Mouse (Mus musculus) forebrain, embryonic 14.5 days (tissue): Measurements from ENCODE around the gene Capn15. TPM values are rescaled to one million over a fixed set of nuclear protein-coding genes. Genes with fewer than 3 reads are reported as not detected.

Source experiments
- ATAC-seq: fragments of 200-750 bp; cut with Nextera tagmentation; 2 replicates; pipeline ENCODE4 v1.8.0; 2017; ENCODE audit warnings: mild to moderate bottlenecking, moderate library complexity
- DNase-seq: peaks from one replicate; pipeline ENCODE4 v3.0.0-alpha.2; 2015; ENCODE audit warnings: low spot score
- H3K27ac ChIP-seq: fragments of 300-500 bp; sonication (generic); 2 replicates; pipeline ENCODE4 v1.5.1; 2014; ENCODE audit warnings: low read depth, mild to moderate bottlenecking, control low read depth, low read length, moderate library complexity
- H3K27me3 ChIP-seq: fragments of 300-500 bp; sonication (generic); replicated peaks from 2 replicates; pipeline ENCODE4 v1.6.1; 2014; ENCODE audit warnings: low read length, control low read depth, mixed read lengths; ENCODE audit not compliant: control insufficient read depth, insufficient read depth
- H3K36me3 ChIP-seq: fragments of 300-500 bp; sonication (generic); 2 replicates; pipeline ENCODE4 v1.6.1; 2014; ENCODE audit warnings: low read length, control low read depth; ENCODE audit not compliant: control insufficient read depth, insufficient read depth
- H3K4me1 ChIP-seq: fragments of 300-500 bp; sonication (generic); 2 replicates; pipeline ENCODE4 v1.6.1; 2014; ENCODE audit warnings: antibody characterized with exemption, low read length, control low read depth; ENCODE audit not compliant: control insufficient read depth, insufficient read depth
- H3K4me2 ChIP-seq: fragments of 300-500 bp; sonication (generic); 2 replicates; pipeline ENCODE4 v1.6.1; 2014; ENCODE audit warnings: mild to moderate bottlenecking, control low read depth, low read length
- H3K4me3 ChIP-seq: fragments of 300-500 bp; sonication (generic); 2 replicates; pipeline ENCODE4 v1.5.1; 2014; ENCODE audit warnings: low read depth, low read length, control low read depth
- H3K9ac ChIP-seq: fragments of 300-500 bp; sonication (generic); 2 replicates; pipeline ENCODE4 v1.6.1; 2014; ENCODE audit warnings: mild to moderate bottlenecking, low read length, control low read depth, moderate library complexity
- H3K9me3 ChIP-seq: fragments of 300-500 bp; sonication (generic); replicated peaks from 2 replicates; pipeline ENCODE4 v1.6.1; 2016; ENCODE audit warnings: low read length, control low read depth, mixed read lengths; ENCODE audit not compliant: control insufficient read depth
- WGBS: fragments of 180-500 bp; shearing (Covaris S2); extraction: QIAGEN DNeasy Blood & Tissue Kit; methylation state at CpG from one replicate; pipeline ENCODE4 v1.1.7; 2014; 5-methylcytosine and 5-hydroxymethylcytosine counted together
- polyA plus RNA-seq: library from polyadenylated mRNA; unstranded; fragments of >200 nt; fragmentation: Nextera tagmentation; extraction: Ambion mirVana; gene quantifications from 2 replicates; pipeline ENCODE4 v1.2.1, GENCODE M21; 2014

Gene Capn15
- polyA plus RNA-seq: 17.0 and 20.3 TPM in 2 replicates

DNA sequence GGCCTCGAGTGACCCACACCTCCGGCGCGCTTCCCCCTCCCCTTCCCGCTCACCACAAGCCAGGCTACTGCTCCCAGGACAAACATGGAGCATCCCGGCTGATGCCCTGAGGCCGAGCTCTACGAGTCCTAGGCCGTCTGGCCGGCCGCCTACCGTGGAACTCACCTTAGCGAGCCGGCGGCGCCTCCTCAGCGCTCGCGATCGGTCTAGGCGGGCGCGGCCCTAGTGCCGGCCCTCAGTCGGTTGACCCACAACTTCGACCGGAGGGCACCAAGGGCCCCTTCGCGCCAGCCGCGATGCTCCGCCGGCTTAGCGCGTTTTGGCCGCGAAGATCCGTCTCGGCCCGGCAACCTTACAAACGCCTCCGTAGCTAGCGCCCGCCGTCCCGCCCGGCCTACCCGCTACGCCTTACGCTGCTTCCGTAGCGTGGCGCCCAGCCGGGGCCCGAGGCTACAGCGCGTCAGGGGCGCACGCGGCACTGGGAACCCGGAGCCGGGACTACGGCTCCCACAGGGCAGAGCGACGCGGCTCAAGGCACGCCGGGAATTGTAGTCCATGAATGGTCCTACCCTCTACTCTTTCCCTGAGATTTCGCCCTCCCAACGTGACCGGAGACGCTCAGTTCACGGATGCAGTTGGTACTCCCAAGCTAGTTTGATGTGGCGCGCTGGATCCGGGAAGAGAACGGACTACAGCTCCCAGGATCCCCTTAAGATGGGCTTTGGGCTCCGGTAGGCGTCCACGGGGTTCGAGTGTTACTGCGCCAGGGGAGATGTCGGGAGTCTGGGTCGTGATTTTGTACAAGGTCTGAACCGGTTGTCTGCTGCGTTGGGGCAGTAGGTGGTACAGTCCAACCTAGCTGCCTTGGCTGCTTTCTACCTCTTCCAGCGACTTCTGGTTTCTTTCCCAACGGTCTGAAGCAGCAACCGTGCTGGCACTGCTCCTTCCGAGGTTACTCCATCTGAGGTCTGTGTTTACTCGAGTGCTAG lies at the start of gene Capn15:
Capn15 (minus strand) TSS at position 491 of the 989 bp plus-strand sequence.
- DNase-seq (peak; percentile 99), ATAC-seq (peak; percentile 100)
- Histone ChIP-seq H3K4me1 (peaks cover 13% of the 10 kb centered on the region; the same call in 1 of the 2 replicates), H3K27me3 (no peaks in the 10 kb centered on the region), H3K4me3 (peak within 1 kb of the TSS; percentile 90), H3K9me3 (no peaks in the 10 kb centered on the region), H3K36me3 (peaks cover 22% of the 10 kb centered on the region), H3K4me2 (peak within 1 kb of the TSS; percentile 60), H3K9ac (peak within 1 kb of the TSS; percentile 90), H3K27ac (peak within 1 kb of the TSS; percentile 84)
- WGBS: under 1% methylated on average over 87 of the region's 91 CpGs

DNA sequence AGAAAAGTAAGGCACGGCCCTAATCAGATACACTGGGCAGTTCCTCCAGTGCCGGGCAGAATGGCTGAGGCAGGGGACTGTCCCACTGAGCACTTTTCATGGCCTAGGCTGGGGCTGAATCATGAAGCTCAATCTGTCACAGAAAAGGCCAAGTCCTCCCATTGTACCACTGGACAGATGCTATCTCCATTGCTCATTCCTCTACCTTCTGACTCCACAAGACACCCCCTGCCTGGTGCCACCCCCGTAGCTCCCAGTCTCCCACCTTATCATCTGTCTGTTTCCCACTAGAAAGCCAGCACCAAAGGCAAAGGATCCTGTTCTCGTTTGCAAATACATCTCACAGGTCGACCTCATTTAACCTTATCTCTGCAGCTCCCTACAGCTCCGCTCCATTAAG lies 46.4 kb upstream of the Capn15 start:
- H3K27ac ChIP-seq: no peak overlapping the region
- ATAC-seq (no peak), DNase-seq (no peak)
- 92% methylated on average over 6 of the region's 6 CpGs for WGBS
- no peaks in the 10 kb centered on the region for H3K27me3 ChIP-seq
- no peak overlapping the region for H3K4me2 ChIP-seq
- no peak overlapping the region for H3K4me3 ChIP-seq
- no peaks in the 10 kb centered on the region for H3K9me3 ChIP-seq
- peaks cover 47% of the 10 kb centered on the region for H3K36me3 ChIP-seq
- no peaks in the 10 kb centered on the region for H3K4me1 ChIP-seq
- H3K9ac ChIP-seq: no peak overlapping the region

DNA sequence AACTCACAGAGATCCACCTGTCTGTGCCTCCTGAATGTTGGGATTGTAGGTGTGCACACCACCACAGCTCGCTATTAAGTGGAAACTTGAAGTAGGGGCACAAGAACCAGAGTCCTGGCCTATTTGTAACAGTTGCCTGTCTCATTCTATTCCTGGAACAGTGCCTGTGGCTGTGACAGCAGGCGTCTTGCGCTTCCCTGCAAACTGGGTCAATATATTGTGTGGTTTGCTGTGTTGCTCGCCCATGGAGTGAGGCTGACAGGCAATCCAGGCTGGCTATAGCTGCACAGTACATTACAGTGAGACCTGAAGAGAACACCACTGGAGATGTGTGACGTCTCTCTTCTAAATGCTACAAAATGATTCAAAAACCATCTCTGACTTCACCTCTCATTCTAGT lies 46.0 kb upstream of the Capn15 start:
- no peaks in the 10 kb centered on the region for H3K27me3 ChIP-seq
- 85% methylated on average over 5 of the region's 5 CpGs for WGBS
- H3K9ac ChIP-seq: no peak overlapping the region
- ATAC-seq (no peak), DNase-seq (no peak)
- no peak overlapping the region for H3K4me2 ChIP-seq
- peaks cover 47% of the 10 kb centered on the region for H3K36me3 ChIP-seq
- no peaks in the 10 kb centered on the region for H3K9me3 ChIP-seq
- no peak overlapping the region for H3K4me3 ChIP-seq
- H3K27ac ChIP-seq: no peak overlapping the region
- H3K4me1 ChIP-seq: no peaks in the 10 kb centered on the region

DNA sequence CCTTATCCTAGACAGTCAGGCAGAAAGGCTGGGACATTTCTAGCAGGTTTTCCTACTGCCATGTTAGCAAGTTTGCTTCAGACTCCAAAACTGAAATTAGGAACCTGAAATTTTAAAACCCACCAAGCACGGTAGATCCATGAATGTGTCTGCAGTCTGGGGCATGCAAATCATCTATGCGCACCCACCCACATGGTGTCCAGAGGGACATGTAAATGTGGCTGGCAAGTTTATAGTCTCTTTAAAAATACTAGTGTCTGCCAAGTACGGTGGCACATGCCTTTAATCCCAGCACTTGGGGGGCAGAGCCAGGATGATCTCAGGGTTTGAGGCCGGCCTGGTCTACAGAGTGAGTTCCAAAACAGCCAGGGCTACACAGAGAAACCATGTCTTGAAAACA lies 42.7 kb upstream of the Capn15 start:
- Histone ChIP-seq H3K4me1 (no peaks in the 10 kb centered on the region), H3K27me3 (no peaks in the 10 kb centered on the region), H3K9me3 (no peaks in the 10 kb centered on the region), H3K9ac (no peak overlapping the region), H3K36me3 (peaks cover 31% of the 10 kb centered on the region), H3K27ac (no peak overlapping the region), H3K4me2 (no peak overlapping the region), H3K4me3 (no peak overlapping the region)
- no peak for DNase-seq
- ATAC-seq: no peak
- WGBS: 90% methylated on average over 4 of the region's 4 CpGs

DNA sequence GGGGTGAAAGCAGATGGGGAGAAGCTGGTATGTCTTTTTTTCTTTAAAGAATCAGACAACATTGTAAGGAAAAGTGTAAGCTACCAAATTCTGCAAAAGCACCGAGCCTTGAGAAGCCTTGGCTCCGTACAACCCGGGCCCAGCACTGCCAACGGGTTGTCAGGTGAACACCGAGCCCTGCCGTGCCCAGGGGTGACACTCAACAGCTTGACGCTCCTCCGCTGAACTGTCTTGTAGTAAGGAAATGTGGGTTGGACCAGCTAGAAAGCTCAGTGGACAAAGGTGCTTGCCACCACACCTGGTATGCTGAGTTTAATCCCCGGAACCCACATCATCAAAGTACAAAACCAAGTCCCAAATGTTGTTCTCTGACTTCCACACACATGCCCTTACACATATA lies 39.1 kb upstream of the Capn15 start:
- no peak for DNase-seq
- no peaks in the 10 kb centered on the region for H3K27me3 ChIP-seq
- H3K9ac ChIP-seq: no peak overlapping the region
- H3K9me3 ChIP-seq: no peaks in the 10 kb centered on the region
- H3K36me3 ChIP-seq: peaks cover 40% of the 10 kb centered on the region
- H3K4me1 ChIP-seq: no peaks in the 10 kb centered on the region
- no peak overlapping the region for H3K4me3 ChIP-seq
- H3K4me2 ChIP-seq: no peak overlapping the region
- H3K27ac ChIP-seq: no peak overlapping the region
- WGBS: 93% methylated on average over 9 of the region's 9 CpGs
- ATAC-seq: no peak

DNA sequence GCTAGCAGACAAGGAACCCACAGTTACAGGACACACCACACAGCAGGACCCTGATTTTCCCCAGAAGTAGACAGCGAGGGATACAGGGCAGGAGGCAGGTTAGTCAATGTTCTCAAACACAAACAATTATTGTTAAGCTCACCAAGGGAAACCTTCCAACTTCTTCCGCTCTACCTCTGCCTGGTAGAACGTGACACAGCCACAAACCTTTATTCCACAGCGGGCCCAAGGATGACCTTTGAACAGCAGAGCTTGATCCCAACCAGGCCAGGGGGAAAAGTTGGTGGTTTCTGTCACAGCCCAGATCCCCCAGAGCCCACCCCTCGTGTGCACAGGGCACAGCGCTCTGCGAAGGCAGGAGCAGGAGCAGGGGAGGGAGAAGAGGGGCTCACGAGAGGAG lies 38.4 kb upstream of the Capn15 start:
- DNase-seq: no peak
- ATAC-seq: no peak
- whole genome bisulfite sequencing: 91% methylated on average over 8 of the region's 8 CpGs
- H3K4me2 ChIP-seq: no peak overlapping the region
- H3K27me3 ChIP-seq: no peaks in the 10 kb centered on the region
- H3K27ac ChIP-seq: no peak overlapping the region
- peaks cover 40% of the 10 kb centered on the region for H3K36me3 ChIP-seq
- H3K9me3 ChIP-seq: no peaks in the 10 kb centered on the region
- no peaks in the 10 kb centered on the region for H3K4me1 ChIP-seq
- no peak overlapping the region for H3K9ac ChIP-seq
- H3K4me3 ChIP-seq: no peak overlapping the region

DNA sequence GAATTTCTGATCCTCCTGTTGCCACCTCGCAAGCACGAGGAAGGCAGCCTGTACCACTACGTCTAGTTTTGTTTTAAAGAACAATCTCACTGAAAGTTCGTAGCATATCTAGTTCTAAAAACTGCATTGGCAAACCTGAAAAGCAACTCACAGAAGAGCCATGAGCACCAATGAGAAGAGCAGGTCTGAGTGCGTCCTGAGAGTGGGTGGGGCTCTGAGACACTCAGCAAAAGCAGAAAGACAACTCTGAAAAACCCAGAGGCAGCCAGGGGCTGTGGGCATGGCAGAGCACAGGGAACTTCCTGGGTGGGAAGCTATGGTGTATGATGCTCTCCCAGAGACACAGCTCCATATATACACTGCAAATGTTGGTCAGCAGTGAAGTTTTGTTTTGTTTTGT lies 37.6 kb upstream of the Capn15 start:
- no peak overlapping the region for H3K4me2 ChIP-seq
- ATAC-seq (no peak), DNase-seq (no peak)
- no peak overlapping the region for H3K4me3 ChIP-seq
- no peak overlapping the region for H3K27ac ChIP-seq
- 96% methylated on average over 5 of the region's 5 CpGs for WGBS
- no peaks in the 10 kb centered on the region for H3K27me3 ChIP-seq
- no peaks in the 10 kb centered on the region for H3K4me1 ChIP-seq
- no peaks in the 10 kb centered on the region for H3K9me3 ChIP-seq
- no peak overlapping the region for H3K9ac ChIP-seq
- peaks cover 47% of the 10 kb centered on the region for H3K36me3 ChIP-seq

DNA sequence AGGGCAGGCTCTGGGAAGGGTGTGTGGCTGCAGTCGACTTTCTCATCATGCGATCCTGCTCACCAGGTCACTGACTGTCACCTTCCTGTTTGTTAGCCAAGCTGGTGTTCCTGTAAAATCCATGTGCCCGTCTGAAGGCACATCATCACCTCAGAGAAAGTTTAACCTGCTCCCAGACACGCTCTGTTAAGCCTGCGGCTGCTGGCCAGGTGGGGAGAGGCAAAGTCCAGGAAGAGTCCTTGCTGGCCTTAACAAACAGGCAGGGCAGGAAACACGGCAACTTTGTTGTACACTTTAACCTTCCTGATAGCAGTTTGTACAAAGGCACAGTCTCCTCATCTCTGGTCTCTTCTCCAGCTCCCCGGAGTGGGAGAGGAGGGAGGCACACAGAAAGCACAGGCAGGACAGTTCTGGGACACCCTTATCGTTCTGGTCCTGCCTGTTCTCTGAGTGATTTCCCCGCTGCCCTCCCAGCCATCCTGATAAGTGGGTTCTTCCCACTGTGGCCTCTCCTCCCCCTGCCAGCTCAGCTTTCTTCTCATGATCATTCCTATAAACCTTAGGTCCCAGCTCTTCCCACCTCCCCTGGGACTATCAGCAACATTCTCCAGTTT lies 36.2 kb upstream of the Capn15 start:
- H3K27me3 ChIP-seq: no peaks in the 10 kb centered on the region
- 91% methylated on average over 9 of the region's 9 CpGs for WGBS
- no peak overlapping the region for H3K4me3 ChIP-seq
- H3K9me3 ChIP-seq: no peaks in the 10 kb centered on the region
- H3K36me3 ChIP-seq: peaks cover 44% of the 10 kb centered on the region
- H3K4me2 ChIP-seq: no peak overlapping the region
- no peak overlapping the region for H3K27ac ChIP-seq
- no peak for DNase-seq
- H3K4me1 ChIP-seq: no peaks in the 10 kb centered on the region
- no peak overlapping the region for H3K9ac ChIP-seq
- no peak for ATAC-seq

DNA sequence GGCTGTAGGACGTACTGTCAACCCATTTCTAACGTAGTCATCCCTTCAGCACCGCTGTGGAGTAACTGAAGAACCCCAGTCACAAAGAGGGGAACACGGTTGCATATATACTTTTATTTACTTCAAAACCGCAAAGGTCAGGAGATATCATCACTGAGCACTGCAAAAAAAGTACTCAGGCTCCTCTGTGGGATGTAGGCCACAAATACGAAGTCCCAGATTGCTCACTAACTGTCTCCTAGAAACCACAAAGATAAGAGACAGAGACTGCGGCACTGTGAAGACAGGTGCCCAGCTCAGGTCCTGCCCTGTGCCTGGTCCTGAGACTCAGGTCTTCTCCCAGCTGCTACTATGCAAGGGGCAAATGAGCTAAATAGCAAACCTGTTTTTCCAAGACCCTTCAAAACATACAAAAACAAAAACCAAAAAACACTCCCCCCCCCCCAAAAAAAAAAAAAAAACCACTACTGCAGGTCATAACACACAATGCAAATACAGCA lies 35.3 kb upstream of the Capn15 start:
- Histone ChIP-seq H3K9me3 (no peaks in the 10 kb centered on the region), H3K4me1 (no peaks in the 10 kb centered on the region), H3K4me2 (no peak overlapping the region), H3K27me3 (no peaks in the 10 kb centered on the region), H3K36me3 (peaks cover 45% of the 10 kb centered on the region), H3K4me3 (no peak overlapping the region), H3K9ac (no peak overlapping the region), H3K27ac (no peak overlapping the region)
- ATAC-seq: no peak
- WGBS: 94% methylated on average over 7 of the region's 7 CpGs
- DNase-seq: no peak
